Mouse (Mus musculus) intestine, postnatal 0 days (tissue): ENCODE results near the gene Zfand4. TPM values are rescaled to one million over a fixed set of nuclear protein-coding genes. Genes with fewer than 3 reads are reported as not detected.

Source experiments
- ATAC-seq: fragments of 200-750 bp; cut with Nextera tagmentation; 2 replicates; pipeline ENCODE4 v1.8.0; 2017; ENCODE audit warnings: mild to moderate bottlenecking, moderate TSS enrichment, moderate library complexity
- H3K27ac ChIP-seq: fragments of 300-500 bp; sonication (generic); 2 replicates; pipeline ENCODE4 v1.5.1; 2014; ENCODE audit warnings: mild to moderate bottlenecking, low read depth, low read length, moderate library complexity
- H3K27me3 ChIP-seq: fragments of 300-500 bp; sonication (generic); replicated peaks from 2 replicates; pipeline ENCODE4 v1.6.1; 2014; ENCODE audit warnings: low read length, mixed read lengths; ENCODE audit not compliant: control insufficient read depth, insufficient read depth
- H3K36me3 ChIP-seq: fragments of 300-500 bp; sonication (generic); 2 replicates; pipeline ENCODE4 v1.6.1; 2014; ENCODE audit warnings: mild to moderate bottlenecking, moderate library complexity; ENCODE audit not compliant: control insufficient read depth, insufficient read depth
- H3K4me1 ChIP-seq: fragments of 300-500 bp; sonication (generic); replicated peaks from 2 replicates; pipeline ENCODE4 v1.6.1; 2014; ENCODE audit warnings: antibody characterized with exemption, low read length, mixed read lengths; ENCODE audit not compliant: control insufficient read depth, insufficient read depth
- H3K4me2 ChIP-seq: fragments of 300-500 bp; sonication (generic); replicated peaks from 2 replicates; pipeline ENCODE4 v1.6.1; 2014; ENCODE audit warnings: low read depth, mild to moderate bottlenecking, moderate library complexity
- H3K4me3 ChIP-seq: fragments of 300-500 bp; sonication (generic); 2 replicates; pipeline ENCODE4 v1.5.1; 2014; ENCODE audit warnings: low read depth, low read length
- H3K9ac ChIP-seq: fragments of 300-500 bp; sonication (generic); 2 replicates; pipeline ENCODE4 v1.6.1; 2014; ENCODE audit warnings: mild to moderate bottlenecking, low read depth, low read length
- H3K9me3 ChIP-seq: fragments of 300-500 bp; sonication (generic); 2 replicates; pipeline ENCODE4 v1.6.1; 2016; ENCODE audit warnings: mixed run types; ENCODE audit not compliant: control insufficient read depth
- CTCF ChIP-seq: sonication (generic); IDR thresholded peaks from 2 replicates; pipeline ENCODE4 v1.5.1; 2016; ENCODE audit warnings: low read depth, mild to moderate bottlenecking, control low read depth, antibody characterized with exemption, moderate library complexity
- WGBS: fragments of 180-500 bp; shearing (Covaris S2); extraction: QIAGEN DNeasy Blood & Tissue Kit; methylation state at CpG from one replicate; pipeline ENCODE4 v1.1.7; 2014; 5-methylcytosine and 5-hydroxymethylcytosine counted together
- polyA plus RNA-seq: library from polyadenylated mRNA; unstranded; fragments of >200 nt; fragmentation: Nextera tagmentation; extraction: Ambion mirVana; gene quantifications from 2 replicates; pipeline ENCODE4 v1.2.1, GENCODE M21; 2015

The Zfand4 gene
- polyA plus RNA-seq, 1 experiment from 2014 or later, result 1.1 TPM

GRCm38 (mm10) chr6:116240371-116240770 lies 23.7 kb upstream of the Zfand4 start:
- H3K27me3 ChIP-seq, result no peaks in the 10 kb centered on the region
- H3K9ac ChIP-seq, result no peak overlapping the region
- ATAC-seq, result no peak
- no peak overlapping the region for H3K27ac ChIP-seq
- no peak overlapping the region for H3K4me2 ChIP-seq
- 79% methylated on average over 2 of the region's 2 CpGs for WGBS
- no peaks in the 10 kb centered on the region for H3K9me3 ChIP-seq
- no peak overlapping the region for H3K4me3 ChIP-seq
- no peak for TF ChIP-seq CTCF
- no peaks in the 10 kb centered on the region for H3K4me1 ChIP-seq
- H3K36me3 ChIP-seq, result peaks cover 75% of the 10 kb centered on the region

GRCm38 (mm10) chr6:116259649-116260048 lies 4.4 kb upstream of the Zfand4 start:
- no peaks in the 10 kb centered on the region for H3K27me3 ChIP-seq
- H3K9ac ChIP-seq, result no peak overlapping the region
- ATAC-seq, result no peak
- peaks cover 58% of the 10 kb centered on the region for H3K36me3 ChIP-seq
- H3K4me2 ChIP-seq, result no peak overlapping the region
- WGBS, result 95% methylated on average over 4 of the region's 4 CpGs
- no peaks in the 10 kb centered on the region for H3K4me1 ChIP-seq
- H3K27ac ChIP-seq, result no peak overlapping the region
- H3K4me3 ChIP-seq, result no peak overlapping the region
- H3K9me3 ChIP-seq, result no peaks in the 10 kb centered on the region
- no peak for TF ChIP-seq CTCF

GRCm38 (mm10) chr6:116260481-116260880 lies 3.5 kb upstream of the Zfand4 start:
- Histone ChIP-seq H3K27ac (no peak overlapping the region), H3K27me3 (no peaks in the 10 kb centered on the region), H3K9me3 (no peaks in the 10 kb centered on the region), H3K36me3 (peaks cover 50% of the 10 kb centered on the region), H3K9ac (no peak overlapping the region), H3K4me2 (no peak overlapping the region), H3K4me3 (no peak overlapping the region), H3K4me1 (no peaks in the 10 kb centered on the region)
- ATAC-seq, result no peak
- 88% methylated on average over 5 of the region's 5 CpGs for WGBS
- TF ChIP-seq CTCF, result no peak

GRCm38 (mm10) chr6:116262824-116263223 lies 1.2 kb upstream of the Zfand4 start:
- no peaks in the 10 kb centered on the region for H3K27me3 ChIP-seq
- WGBS, result 89% methylated on average over 1 of the region's 1 CpGs
- H3K36me3 ChIP-seq, result peaks cover 31% of the 10 kb centered on the region
- TF ChIP-seq CTCF, result no peak
- H3K4me2 ChIP-seq, result no peak overlapping the region
- H3K9ac ChIP-seq, result no peak overlapping the region
- H3K9me3 ChIP-seq, result no peaks in the 10 kb centered on the region
- no peak for ATAC-seq
- no peak overlapping the region for H3K27ac ChIP-seq
- H3K4me1 ChIP-seq, result no peaks in the 10 kb centered on the region
- no peak overlapping the region for H3K4me3 ChIP-seq

GRCm38 (mm10) chr6:116264836-116265235 lies 814 bp downstream of the Zfand4 start:
- no peak overlapping the region; the same call in 1 of the 2 replicates for H3K4me3 ChIP-seq
- peaks cover 17% of the 10 kb centered on the region for H3K36me3 ChIP-seq
- no peak for ATAC-seq
- no peaks in the 10 kb centered on the region for H3K9me3 ChIP-seq
- TF ChIP-seq CTCF, result no peak
- no peak overlapping the region for H3K9ac ChIP-seq
- no peak overlapping the region for H3K4me2 ChIP-seq
- WGBS, result 87% methylated on average over 11 of the region's 11 CpGs
- no peaks in the 10 kb centered on the region for H3K4me1 ChIP-seq
- H3K27ac ChIP-seq, result no peak overlapping the region
- H3K27me3 ChIP-seq, result no peaks in the 10 kb centered on the region

GRCm38 (mm10) chr6:116265603-116266002 lies 1.6 kb downstream of the Zfand4 start:
- H3K36me3 ChIP-seq, result peaks cover 12% of the 10 kb centered on the region; the same call in 1 of the 2 replicates
- no peaks in the 10 kb centered on the region for H3K4me1 ChIP-seq
- 75% methylated on average over 4 of the region's 4 CpGs for WGBS
- H3K9me3 ChIP-seq, result no peaks in the 10 kb centered on the region
- no peak overlapping the region for H3K4me3 ChIP-seq
- ATAC-seq, result no peak
- H3K4me2 ChIP-seq, result no peak overlapping the region
- H3K27ac ChIP-seq, result no peak overlapping the region
- no peak overlapping the region for H3K9ac ChIP-seq
- TF ChIP-seq CTCF, result no peak
- no peaks in the 10 kb centered on the region for H3K27me3 ChIP-seq
